Mouse (Mus musculus) c-Kit-positive CD71-negative TER-119-negative erythroid progenitor cells, embryonic 14.5 days (primary cell): ENCODE data around the gene Ptprt.

ENCODE experiments used
- DNase-seq: peaks from one replicate; pipeline ENCODE4 v3.0.0-alpha.2; 2013; ENCODE audit warnings: low read depth

The Ptprt gene

GRCm38 (mm10) chr2:162581651-162582050, 79.3 kb downstream of the Ptprt start:
- no peak for DNase-seq

- no peak for DNase-seq
Measured at GRCm38 (mm10) chr2:162577819-162578218, 83.1 kb downstream of the Ptprt start.

GRCm38 (mm10) chr2:162572851-162573250, 88.1 kb downstream of the Ptprt start:
- DNase-seq = no peak

- DNase-seq = no peak
Measured at GRCm38 (mm10) chr2:162571037-162571436, 89.9 kb downstream of the Ptprt start.

GRCm38 (mm10) chr2:162568308-162569100, 92.4 kb downstream of the Ptprt start:
- DNase-seq = no peak

- no peak for DNase-seq
Measured at GRCm38 (mm10) chr2:162548312-162548711, 112.6 kb downstream of the Ptprt start.

GRCm38 (mm10) chr2:162531638-162532037, 129.3 kb downstream of the Ptprt start:
- no peak for DNase-seq

- DNase-seq = no peak
Measured at GRCm38 (mm10) chr2:162528911-162529310, 132.0 kb downstream of the Ptprt start.

GRCm38 (mm10) chr2:162515993-162516392, 145.0 kb downstream of the Ptprt start:
- no peak for DNase-seq

GRCm38 (mm10) chr2:162513072-162513471, 147.9 kb downstream of the Ptprt start:
- DNase-seq = no peak

- no peak for DNase-seq
Measured at GRCm38 (mm10) chr2:162512094-162512493, 148.9 kb downstream of the Ptprt start.

- DNase-seq = no peak
Measured at GRCm38 (mm10) chr2:162509016-162509415, 151.9 kb downstream of the Ptprt start.

- DNase-seq = no peak
Measured at GRCm38 (mm10) chr2:162507664-162508063, 153.3 kb downstream of the Ptprt start.

- no peak for DNase-seq
Measured at GRCm38 (mm10) chr2:162504850-162505249, 156.1 kb downstream of the Ptprt start.

GRCm38 (mm10) chr2:162499501-162499915, 161.4 kb downstream of the Ptprt start:
- no peak for DNase-seq

GRCm38 (mm10) chr2:162498191-162498590, 162.8 kb downstream of the Ptprt start:
- no peak for DNase-seq

- no peak for DNase-seq
Measured at GRCm38 (mm10) chr2:162484036-162484435, 176.9 kb downstream of the Ptprt start.

- DNase-seq = no peak
Measured at GRCm38 (mm10) chr2:162443106-162443505, 217.8 kb downstream of the Ptprt start.

GRCm38 (mm10) chr2:162436646-162437045, 224.3 kb downstream of the Ptprt start:
- DNase-seq = no peak

GRCm38 (mm10) chr2:162430171-162430570, 230.8 kb downstream of the Ptprt start:
- DNase-seq = no peak

- no peak for DNase-seq
Measured at GRCm38 (mm10) chr2:162426114-162426513, 234.8 kb downstream of the Ptprt start.

- no peak for DNase-seq
Measured at GRCm38 (mm10) chr2:162418181-162418580, 242.8 kb downstream of the Ptprt start.

- no peak for DNase-seq
Measured at GRCm38 (mm10) chr2:162413073-162413812, 247.7 kb downstream of the Ptprt start.
